Mouse (Mus musculus): ENCODE results near the gene Atp13a3.

Gene Atp13a3

DNA sequence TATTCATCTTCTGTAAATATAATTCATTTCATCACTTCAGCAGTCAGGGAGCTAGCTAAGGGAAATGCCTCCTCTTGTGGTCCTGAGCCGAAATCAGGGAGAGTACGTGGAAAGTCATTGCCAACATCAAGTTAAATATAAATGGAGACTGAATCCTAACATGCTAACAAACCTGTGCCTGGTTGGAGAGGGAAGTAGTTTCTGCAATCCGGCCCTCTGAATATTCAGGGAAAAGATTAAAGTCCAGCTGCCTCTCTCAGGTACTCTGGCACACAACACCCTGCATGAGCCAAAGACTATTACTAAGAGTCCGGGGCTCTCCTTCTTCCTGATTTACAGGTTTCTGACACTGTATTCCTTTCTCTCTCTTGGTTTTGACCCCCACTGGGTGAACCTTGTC lies 35.6 kb upstream of the Atp13a3 start:
- H3K4me1 ChIP-seq (replicated peaks; ENCODE audit: low read depth, low read length), result peaks cover 10% of the 10 kb centered on the region
- peaks cover 16% of the 10 kb centered on the region for H3K9me3 ChIP-seq (ENCODE audit: low read length)
- H3K36me3 ChIP-seq (ENCODE audit: insufficient read depth, low read length), result no peaks in the 10 kb centered on the region
- no peak overlapping the region for H3K4me3 ChIP-seq (replicated peaks; ENCODE audit: low read length)
- no peaks in the 10 kb centered on the region for H3K27me3 ChIP-seq (ENCODE audit: insufficient read depth, low read length)
- TF ChIP-seq POU5F1 (IDR thresholded peaks at IDR 0.05; ENCODE audit: borderline replicate concordance, low read length) (no peak), NANOG (IDR thresholded peaks at IDR 0.05; ENCODE audit: borderline replicate concordance, low read length) (no peak), CTCF (conservative IDR thresholded peaks at IDR 0.05; ENCODE audit: low read length) (no peak)

DNA sequence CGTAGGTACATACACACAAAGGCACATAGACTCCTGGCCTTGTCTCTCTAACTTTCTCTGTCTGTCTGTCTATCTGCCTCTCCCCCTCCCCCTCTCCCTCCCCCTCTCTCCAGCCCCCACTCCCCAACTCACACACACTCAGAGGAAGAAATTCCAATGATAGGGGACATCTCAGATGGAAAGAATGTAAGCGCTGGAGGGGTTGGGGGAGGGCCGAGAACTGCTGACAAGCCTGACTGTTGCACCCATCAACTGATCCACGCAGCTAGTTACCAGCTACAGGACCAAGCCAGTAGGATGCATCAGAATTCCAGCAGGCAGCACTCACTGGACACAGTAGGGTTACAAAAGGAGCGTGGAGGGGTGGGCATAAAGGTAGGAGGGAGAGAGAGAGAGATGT lies 34.1 kb upstream of the Atp13a3 start:
- Histone ChIP-seq H3K4me1 (replicated peaks; ENCODE audit: low read depth, low read length) (peaks cover 24% of the 10 kb centered on the region), H3K9me3 (ENCODE audit: low read length) (peaks cover 16% of the 10 kb centered on the region), H3K36me3 (ENCODE audit: insufficient read depth, low read length) (no peaks in the 10 kb centered on the region), H3K4me3 (replicated peaks; ENCODE audit: low read length) (no peak overlapping the region), H3K27me3 (ENCODE audit: insufficient read depth, low read length) (no peaks in the 10 kb centered on the region; the same call in 1 of the 2 replicates)
- TF ChIP-seq NANOG (IDR thresholded peaks at IDR 0.05; ENCODE audit: borderline replicate concordance, low read length), result no peak
- TF ChIP-seq POU5F1 (IDR thresholded peaks at IDR 0.05; ENCODE audit: borderline replicate concordance, low read length), result no peak
- no peak for TF ChIP-seq CTCF (conservative IDR thresholded peaks at IDR 0.05; ENCODE audit: low read length)

- peaks cover 16% of the 10 kb centered on the region for H3K9me3 ChIP-seq (ENCODE audit: low read length)
- TF ChIP-seq POU5F1 (IDR thresholded peaks at IDR 0.05; ENCODE audit: borderline replicate concordance, low read length) (no peak), CTCF (conservative IDR thresholded peaks at IDR 0.05; ENCODE audit: low read length) (no peak), NANOG (IDR thresholded peaks at IDR 0.05; ENCODE audit: borderline replicate concordance, low read length) (no peak)
- no peak overlapping the region for H3K4me3 ChIP-seq (replicated peaks; ENCODE audit: low read length)
- H3K4me1 ChIP-seq (replicated peaks; ENCODE audit: low read depth, low read length), result peaks cover 22% of the 10 kb centered on the region
- no peaks in the 10 kb centered on the region for H3K36me3 ChIP-seq (ENCODE audit: insufficient read depth, low read length)
- no peaks in the 10 kb centered on the region; the same call in 1 of the 2 replicates for H3K27me3 ChIP-seq (ENCODE audit: insufficient read depth, low read length)
Observed at GRCm38 (mm10) chr16:30439411-30439810, 33.6 kb upstream of the Atp13a3 start.

DNA sequence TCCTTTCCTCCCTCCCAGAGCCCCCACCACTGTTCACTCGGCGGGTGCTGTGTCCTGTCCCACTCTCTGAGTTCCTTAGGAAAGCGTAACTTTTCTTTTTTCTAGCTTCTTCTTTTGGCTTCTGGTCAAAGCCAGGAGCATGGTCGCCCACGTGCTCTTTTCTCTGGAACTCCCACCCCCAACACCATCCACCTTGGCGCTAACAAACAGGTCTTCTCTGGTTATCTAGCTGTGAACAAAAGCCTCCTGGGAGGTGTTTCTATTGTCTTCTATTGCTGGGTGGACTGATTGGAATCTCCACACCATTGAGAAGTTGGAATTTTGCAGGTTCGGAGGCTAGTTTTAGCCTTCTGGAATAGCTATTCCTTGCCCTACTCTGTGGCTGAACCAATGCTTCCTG lies 30.5 kb upstream of the Atp13a3 start:
- H3K4me1 ChIP-seq (replicated peaks; ENCODE audit: low read depth, low read length), result peaks cover 42% of the 10 kb centered on the region

DNA sequence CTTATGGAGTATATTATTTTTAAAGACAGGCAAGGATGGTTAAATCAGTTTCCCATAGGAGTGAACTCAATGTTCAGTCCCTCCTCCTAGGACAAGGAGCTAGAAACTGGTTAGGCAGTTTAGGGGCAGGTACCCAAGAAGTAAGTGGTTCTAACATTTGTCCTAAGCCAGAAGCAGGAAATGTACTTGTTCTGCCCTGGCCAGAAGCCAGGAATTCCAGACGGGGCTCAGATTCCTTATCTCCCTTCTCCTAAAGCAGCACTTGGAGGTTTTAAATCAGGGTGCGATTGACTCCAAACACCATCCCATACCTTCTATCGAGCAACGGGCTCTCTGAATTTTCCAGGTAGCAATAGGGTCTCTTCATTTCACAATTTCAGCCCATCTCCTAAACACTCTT lies 29.6 kb upstream of the Atp13a3 start:
- TF ChIP-seq POU5F1 (IDR thresholded peaks at IDR 0.05; ENCODE audit: borderline replicate concordance, low read length) (no peak), NANOG (IDR thresholded peaks at IDR 0.05; ENCODE audit: borderline replicate concordance, low read length) (no peak), CTCF (conservative IDR thresholded peaks at IDR 0.05; ENCODE audit: low read length) (no peak)
- no peaks in the 10 kb centered on the region; the same call in 1 of the 2 replicates for H3K27me3 ChIP-seq (ENCODE audit: insufficient read depth, low read length)
- peaks cover 42% of the 10 kb centered on the region for H3K4me1 ChIP-seq (replicated peaks; ENCODE audit: low read depth, low read length)
- H3K36me3 ChIP-seq (ENCODE audit: insufficient read depth, low read length), result no peaks in the 10 kb centered on the region
- H3K9me3 ChIP-seq (ENCODE audit: low read length), result peaks cover 8% of the 10 kb centered on the region
- no peak overlapping the region for H3K4me3 ChIP-seq (replicated peaks; ENCODE audit: low read length)

More for the DNA sequence above, 30.5 kb upstream of the Atp13a3 start:
- H3K36me3 ChIP-seq (ENCODE audit: insufficient read depth, low read length), result no peaks in the 10 kb centered on the region
- H3K4me3 ChIP-seq (replicated peaks; ENCODE audit: low read length), result no peak overlapping the region
- TF ChIP-seq NANOG (IDR thresholded peaks at IDR 0.05; ENCODE audit: borderline replicate concordance, low read length) (no peak), POU5F1 (IDR thresholded peaks at IDR 0.05; ENCODE audit: borderline replicate concordance, low read length) (no peak)
- peaks cover 8% of the 10 kb centered on the region for H3K9me3 ChIP-seq (ENCODE audit: low read length)
- H3K27me3 ChIP-seq (ENCODE audit: insufficient read depth, low read length), result no peaks in the 10 kb centered on the region; the same call in 1 of the 2 replicates

DNA sequence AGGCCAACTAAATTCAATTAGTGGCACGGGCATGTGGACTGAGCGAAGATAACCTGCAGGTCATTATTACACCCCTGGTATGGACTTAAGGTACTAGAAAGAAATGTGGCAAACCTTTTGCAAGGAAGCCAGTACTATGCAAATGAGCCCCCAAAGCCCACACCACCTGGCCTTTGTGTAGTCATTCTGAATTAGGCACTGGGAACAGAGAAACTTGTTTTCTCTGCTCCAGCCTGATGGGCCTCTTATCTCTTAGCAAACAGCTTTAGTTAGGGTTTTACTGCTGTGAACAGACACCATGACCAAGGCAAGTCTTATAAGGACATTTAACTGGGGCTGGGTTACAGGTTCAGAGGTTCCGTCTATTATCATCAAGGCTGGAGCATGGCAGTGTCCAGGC lies 27.4 kb upstream of the Atp13a3 start:
- no peak overlapping the region for H3K4me3 ChIP-seq (replicated peaks; ENCODE audit: low read length)
- H3K9me3 ChIP-seq (ENCODE audit: low read length), result peaks cover 8% of the 10 kb centered on the region
- TF ChIP-seq CTCF (conservative IDR thresholded peaks at IDR 0.05; ENCODE audit: low read length), result no peak
- no peak for TF ChIP-seq POU5F1 (IDR thresholded peaks at IDR 0.05; ENCODE audit: borderline replicate concordance, low read length)
- no peak for TF ChIP-seq NANOG (IDR thresholded peaks at IDR 0.05; ENCODE audit: borderline replicate concordance, low read length)
- H3K4me1 ChIP-seq (replicated peaks; ENCODE audit: low read depth, low read length), result peaks cover 50% of the 10 kb centered on the region
- no peaks in the 10 kb centered on the region; the same call in 1 of the 2 replicates for H3K27me3 ChIP-seq (ENCODE audit: insufficient read depth, low read length)
- no peaks in the 10 kb centered on the region for H3K36me3 ChIP-seq (ENCODE audit: insufficient read depth, low read length)

DNA sequence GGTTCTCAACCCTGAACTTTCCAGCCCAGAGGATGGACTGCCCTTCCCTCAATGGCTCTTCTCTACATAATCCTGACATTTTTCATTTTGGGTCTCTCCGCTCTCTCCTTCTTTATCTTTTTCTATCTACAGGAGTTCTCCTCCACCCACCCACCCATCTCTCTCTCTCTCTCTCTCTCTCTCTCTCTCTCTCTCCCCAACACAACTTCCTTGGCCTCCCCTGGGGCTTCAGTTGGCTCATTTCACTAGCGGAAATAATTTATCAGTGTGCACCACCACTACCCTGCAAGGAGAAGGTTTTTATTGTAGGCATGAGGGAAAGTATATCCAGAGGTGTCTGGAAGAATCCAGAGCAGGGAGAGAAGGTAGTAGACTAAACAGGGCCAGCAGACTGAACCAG lies 26.3 kb upstream of the Atp13a3 start:
- H3K9me3 ChIP-seq (ENCODE audit: low read length), result peaks cover 8% of the 10 kb centered on the region
- TF ChIP-seq NANOG (IDR thresholded peaks at IDR 0.05; ENCODE audit: borderline replicate concordance, low read length), result no peak
- no peak for TF ChIP-seq CTCF (conservative IDR thresholded peaks at IDR 0.05; ENCODE audit: low read length)
- no peak for TF ChIP-seq POU5F1 (IDR thresholded peaks at IDR 0.05; ENCODE audit: borderline replicate concordance, low read length)
- H3K27me3 ChIP-seq (ENCODE audit: insufficient read depth, low read length), result no peaks in the 10 kb centered on the region; the same call in 1 of the 2 replicates
- no peak overlapping the region for H3K4me3 ChIP-seq (replicated peaks; ENCODE audit: low read length)
- peaks cover 50% of the 10 kb centered on the region for H3K4me1 ChIP-seq (replicated peaks; ENCODE audit: low read depth, low read length)
- H3K36me3 ChIP-seq (ENCODE audit: insufficient read depth, low read length), result no peaks in the 10 kb centered on the region

- H3K4me1 ChIP-seq (replicated peaks; ENCODE audit: low read depth, low read length), result peaks cover 44% of the 10 kb centered on the region
- H3K36me3 ChIP-seq (ENCODE audit: insufficient read depth, low read length), result no peaks in the 10 kb centered on the region
- H3K4me3 ChIP-seq (replicated peaks; ENCODE audit: low read length), result no peak overlapping the region
- TF ChIP-seq NANOG (IDR thresholded peaks at IDR 0.05; ENCODE audit: borderline replicate concordance, low read length) (no peak), CTCF (conservative IDR thresholded peaks at IDR 0.05; ENCODE audit: low read length) (no peak), POU5F1 (IDR thresholded peaks at IDR 0.05; ENCODE audit: borderline replicate concordance, low read length) (no peak)
- no peaks in the 10 kb centered on the region; the same call in 1 of the 2 replicates for H3K27me3 ChIP-seq (ENCODE audit: insufficient read depth, low read length)
- H3K9me3 ChIP-seq (ENCODE audit: low read length), result peaks cover 8% of the 10 kb centered on the region
Observed at GRCm38 (mm10) chr16:30430512-30431088, 24.8 kb upstream of the Atp13a3 start.

GRCm38 (mm10) chr16:30428753-30429260 lies 23.0 kb upstream of the Atp13a3 start:
- H3K36me3 ChIP-seq (ENCODE audit: insufficient read depth, low read length), result no peaks in the 10 kb centered on the region
- H3K27me3 ChIP-seq (ENCODE audit: insufficient read depth, low read length), result no peaks in the 10 kb centered on the region
- H3K4me1 ChIP-seq (replicated peaks; ENCODE audit: low read depth, low read length), result peaks cover 38% of the 10 kb centered on the region
- H3K4me3 ChIP-seq (replicated peaks; ENCODE audit: low read length), result no peak overlapping the region
- peaks cover 7% of the 10 kb centered on the region for H3K9me3 ChIP-seq (ENCODE audit: low read length)
- no peak for TF ChIP-seq NANOG (IDR thresholded peaks at IDR 0.05; ENCODE audit: borderline replicate concordance, low read length)
- TF ChIP-seq CTCF (conservative IDR thresholded peaks at IDR 0.05; ENCODE audit: low read length), result no peak
- no peak for TF ChIP-seq POU5F1 (IDR thresholded peaks at IDR 0.05; ENCODE audit: borderline replicate concordance, low read length)
